ENCODE assay signal across 12 mouse cellular contexts in genomic region chr9:74938670-74939534, GRCm38 (mm10). TPM values are rescaled to one million over a fixed set of nuclear protein-coding genes. Genes with fewer than 3 reads are reported as not detected.
DNase-seq lines count a peak whose midpoint lies in the region; ATAC-seq lines count a peak whose summit lies in the region.
"Had no signal": no experiment of that assay in that cellular context is flagged by ENCODE, and none has a peak within 500 bp of the region (broad histone marks: within the 10 kb centered on the region; RNA-seq: fewer than 3 reads in every experiment).

No protein-coding gene starts in this region.

- no peak overlapping the region for H3K9ac ChIP-seq in heart, embryonic 12.5 days
- H3K9ac ChIP-seq in midbrain, embryonic 14.5 days (replicated peaks; ENCODE audit: low read length): no peak overlapping the region
- H3K9ac ChIP-seq: forebrain, embryonic 13.5 days; limb, embryonic 15.5 days had no signal

- H3K36me3 ChIP-seq in heart, embryonic 12.5 days: no peaks in the 10 kb centered on the region
- no peaks in the 10 kb centered on the region for H3K36me3 ChIP-seq in midbrain, embryonic 14.5 days (ENCODE audit: control insufficient read depth, insufficient read depth, low read length)
- H3K36me3 ChIP-seq: limb, embryonic 15.5 days had no signal

- H3K27me3 ChIP-seq in heart, embryonic 12.5 days (replicated peaks): no peaks in the 10 kb centered on the region
- no peaks in the 10 kb centered on the region for H3K27me3 ChIP-seq in midbrain, embryonic 14.5 days (ENCODE audit: control insufficient read depth, insufficient read depth, low read length)
- H3K27me3 ChIP-seq: forebrain, embryonic 13.5 days; limb, embryonic 15.5 days had no signal

- no peak overlapping the region for H3K4me3 ChIP-seq in heart, embryonic 12.5 days
- no peak overlapping the region for H3K4me3 ChIP-seq in midbrain, embryonic 14.5 days (replicated peaks; ENCODE audit: low read depth, low read length)
- H3K4me3 ChIP-seq: forebrain, embryonic 13.5 days; limb, embryonic 15.5 days had no signal

- no peaks in the 10 kb centered on the region for H3K9me3 ChIP-seq in heart, embryonic 12.5 days (replicated peaks)
- no peaks in the 10 kb centered on the region for H3K9me3 ChIP-seq in midbrain, embryonic 14.5 days (ENCODE audit: control insufficient read depth, low read length)
- H3K9me3 ChIP-seq: forebrain, embryonic 13.5 days; limb, embryonic 15.5 days had no signal

- no peak overlapping the region for H3K27ac ChIP-seq in heart, embryonic 12.5 days (ENCODE audit: poor library complexity, severe bottlenecking)
- H3K27ac ChIP-seq in midbrain, embryonic 14.5 days (replicated peaks; ENCODE audit: low read depth, low read length): no peak overlapping the region
- H3K27ac ChIP-seq: forebrain, embryonic 13.5 days; limb, embryonic 15.5 days had no signal

- ATAC-seq in heart, embryonic 12.5 days (ENCODE audit: insufficient number of reproducible peaks, low FRiP score): no peak
- ATAC-seq in midbrain, embryonic 14.5 days (ENCODE audit: low FRiP score, low TSS enrichment): no peak
- ATAC-seq: CD4-positive, CD25-positive, alpha-beta regulatory T cell, adult 4 months; forebrain, embryonic 13.5 days had no signal

- 76% methylated on average over 12 of the region's 12 CpGs for WGBS in heart, embryonic 12.5 days
- WGBS in midbrain, embryonic 14.5 days: 88% methylated on average over 12 of the region's 12 CpGs

- H3K4me1 ChIP-seq in heart, embryonic 12.5 days (replicated peaks): no peaks in the 10 kb centered on the region
- H3K4me1 ChIP-seq in midbrain, embryonic 14.5 days (ENCODE audit: control insufficient read depth, insufficient read depth, low read length): no peaks in the 10 kb centered on the region
- H3K4me1 ChIP-seq: forebrain, embryonic 13.5 days; limb, embryonic 15.5 days had no signal

- H3K4me2 ChIP-seq in heart, embryonic 12.5 days: no peak overlapping the region
- no peak overlapping the region for H3K4me2 ChIP-seq in midbrain, embryonic 14.5 days (ENCODE audit: low read length)
- H3K4me2 ChIP-seq: forebrain, embryonic 13.5 days; limb, embryonic 15.5 days had no signal

- peak; percentile 12 for DNase-seq in heart, adult 8-10 months (ENCODE audit: low spot score)
- peak; percentile 16 to 44 for DNase-seq in gastrocnemius, adult 8-10 months (ENCODE audit: low spot score in 2 of 2)
- peak; percentile 88 for DNase-seq in kidney, adult 9 months
- peak; percentile 78 for DNase-seq in lung, postnatal 36 days
- no peak for DNase-seq in retina, postnatal 1 day
- no peak for DNase-seq in right cerebral cortex, adult 18-20 months
- DNase-seq in midbrain, embryonic 14.5 days: no peak
- DNase-seq: layer of hippocampus, postnatal 36 days had no signal

RNA-seq across cellular contexts. Expression of gene Fam214a, which starts 13.8 kb away (rescaled TPM):
- total RNA-seq in heart, adult 8-10 months (2022): 10 to 100 TPM; 20.6 to 41.9 (median 32.7) TPM
- polyA plus RNA-seq in heart, embryonic 12.5 days (2016; fragmentation: Nextera tagmentation; extraction: Ambion mirVana): 11.8 and 13.4 TPM in 2 replicates
- 10 to 100 TPM; 19.4 to 35.5 (median 24.3) TPM for total RNA-seq in gastrocnemius, adult 8-10 months (2022)
- 26.0 and 35.9 TPM in 2 replicates for polyA plus RNA-seq in midbrain, embryonic 14.5 days (2014; fragmentation: Nextera tagmentation; extraction: Ambion mirVana)

Comparison
In these comparisons a context has a peak if more than half of its experiments do, and no peak if none do; other contexts are left out.
1. DNase-seq: peak in heart, adult 8-10 months (single experiment), gastrocnemius, adult 8-10 months (2 of 2), kidney, adult 9 months (single experiment) and lung, postnatal 36 days (single experiment); none in retina, postnatal 1 day (single experiment), right cerebral cortex, adult 18-20 months (single experiment) and midbrain, embryonic 14.5 days (single experiment).